Mouse (Mus musculus) CD4-positive, CD25-positive, alpha-beta regulatory T cell, adult 2 months (primary cell): ENCODE measurements around the gene Mea1.
A peak's percentile ranks its signal among the peaks of the same experiment; 100 is the strongest.

Experiments
- DNase-seq: peaks from one replicate; pipeline ENCODE4 v3.0.0-alpha.2; 2012; ENCODE audit warnings: low read depth, low spot score

The Mea1 gene

DNA sequence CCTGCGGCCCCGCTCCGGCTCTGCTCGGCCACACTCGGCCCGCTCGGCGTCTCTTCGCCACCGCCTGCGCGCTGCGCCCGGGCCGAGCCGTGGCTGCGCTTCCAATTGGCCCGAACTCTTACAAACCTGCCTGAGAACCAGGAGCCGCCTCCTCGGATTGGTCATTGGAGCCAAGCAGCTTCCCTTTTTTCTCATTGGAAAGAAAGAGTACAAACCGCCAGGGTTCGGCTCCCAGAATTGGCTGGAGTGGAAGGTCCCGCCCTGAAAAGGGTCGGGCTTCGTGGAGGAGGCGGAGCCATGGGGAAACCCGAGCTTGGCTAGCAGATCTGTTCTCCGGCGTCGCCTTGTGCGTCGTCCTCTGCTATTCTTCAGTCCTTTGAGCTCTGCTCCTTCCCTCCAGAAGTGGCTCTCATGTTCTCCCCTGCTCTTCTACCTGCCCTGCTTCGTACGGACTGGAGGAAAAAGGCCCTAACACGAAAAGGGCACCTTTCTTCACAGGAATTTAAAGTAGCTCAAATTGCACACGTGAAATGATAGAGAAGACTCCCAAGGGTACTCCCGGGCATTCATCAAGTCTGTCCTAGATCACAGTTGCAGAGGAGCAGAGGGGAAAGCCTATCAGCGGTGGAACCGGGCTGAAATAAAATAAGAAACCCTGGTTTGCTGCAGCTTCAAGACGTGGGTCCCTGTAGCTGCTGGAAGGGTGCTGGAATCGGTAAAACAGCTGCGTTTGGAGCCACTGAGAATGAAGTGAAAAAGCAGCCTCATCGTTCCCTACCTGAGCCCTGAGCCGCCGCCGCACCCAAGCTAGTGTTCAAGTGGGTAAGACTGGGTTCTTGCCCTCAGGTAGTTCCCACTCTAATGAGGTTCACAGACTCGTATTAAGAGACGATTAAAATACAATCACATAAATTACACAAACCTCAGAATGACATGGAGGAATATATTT, 26.6 kb downstream of the Mea1 start, which contains the start of gene Ppp2r5d:
Gene Ppp2r5d (minus strand): TSS at position 225 of the 949 bp plus-strand sequence.
- peak; percentile 97 for DNase-seq

GRCm38 (mm10) chr17:46706375-46707089, 27.9 kb downstream of the Mea1 start:
- no peak for DNase-seq

- DNase-seq = peak; percentile 93
Observed at GRCm38 (mm10) chr17:46710959-46711597, 32.5 kb downstream of the Mea1 start, which contains the start of gene Pex6. TSS of gene Pex6 (plus strand) at chr17:46711463.

DNA sequence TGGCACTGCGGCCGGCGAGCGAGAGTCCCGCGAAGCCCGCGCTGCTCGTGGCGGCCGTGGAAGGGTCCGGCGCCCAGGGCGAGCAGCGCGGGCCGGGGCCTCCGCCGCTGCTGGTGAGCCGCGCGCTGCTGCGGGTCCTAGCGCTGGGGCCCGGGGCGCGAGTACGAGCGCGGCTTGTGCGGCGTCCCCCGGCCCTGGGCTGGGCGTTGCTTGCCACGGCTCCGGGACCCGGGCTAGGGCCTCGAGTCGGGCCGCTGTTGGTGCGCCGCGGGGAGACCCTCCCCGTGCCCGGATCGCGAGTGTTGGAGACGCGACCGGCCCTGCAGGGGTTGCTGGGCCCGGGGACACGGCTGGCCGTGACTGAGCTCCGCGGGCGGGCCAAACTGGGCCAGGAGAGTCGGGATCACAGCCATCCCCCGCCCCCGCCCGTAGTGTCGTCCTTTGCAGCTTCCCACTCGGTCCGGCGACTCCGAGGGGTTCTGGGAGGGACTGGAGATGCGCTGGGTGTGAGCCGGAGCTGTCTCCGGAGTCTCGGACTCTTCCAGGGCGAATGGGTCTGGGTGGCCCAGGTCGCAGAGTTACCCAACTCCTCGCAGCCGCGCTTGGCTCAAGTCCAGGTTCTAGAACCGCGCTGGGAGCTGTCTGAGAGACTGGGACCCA, 33.1 kb downstream of the Mea1 start:
- peak; percentile 33 for DNase-seq

DNA sequence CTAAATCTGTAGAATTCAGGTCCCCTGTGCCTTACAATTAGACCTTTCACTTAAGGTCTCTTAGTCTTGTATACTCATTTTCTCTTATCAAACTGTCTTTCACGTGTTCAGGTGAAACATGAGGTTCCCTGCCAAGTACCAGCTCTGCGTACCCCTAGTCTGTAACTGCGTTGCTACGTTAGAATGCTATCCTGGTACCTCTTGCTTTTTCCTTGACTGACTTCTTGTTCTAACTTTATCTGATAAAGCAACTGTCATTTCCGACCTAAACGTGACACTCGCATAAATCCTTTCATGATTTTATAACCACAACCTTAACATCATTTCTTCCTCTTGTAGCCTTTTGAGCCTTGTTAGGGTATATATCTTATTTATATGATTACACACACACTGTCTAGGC, 33.8 kb downstream of the Mea1 start:
- DNase-seq = peak; percentile 44

- no peak for DNase-seq
Observed at GRCm38 (mm10) chr17:46713849-46714248, 35.3 kb downstream of the Mea1 start.

DNA sequence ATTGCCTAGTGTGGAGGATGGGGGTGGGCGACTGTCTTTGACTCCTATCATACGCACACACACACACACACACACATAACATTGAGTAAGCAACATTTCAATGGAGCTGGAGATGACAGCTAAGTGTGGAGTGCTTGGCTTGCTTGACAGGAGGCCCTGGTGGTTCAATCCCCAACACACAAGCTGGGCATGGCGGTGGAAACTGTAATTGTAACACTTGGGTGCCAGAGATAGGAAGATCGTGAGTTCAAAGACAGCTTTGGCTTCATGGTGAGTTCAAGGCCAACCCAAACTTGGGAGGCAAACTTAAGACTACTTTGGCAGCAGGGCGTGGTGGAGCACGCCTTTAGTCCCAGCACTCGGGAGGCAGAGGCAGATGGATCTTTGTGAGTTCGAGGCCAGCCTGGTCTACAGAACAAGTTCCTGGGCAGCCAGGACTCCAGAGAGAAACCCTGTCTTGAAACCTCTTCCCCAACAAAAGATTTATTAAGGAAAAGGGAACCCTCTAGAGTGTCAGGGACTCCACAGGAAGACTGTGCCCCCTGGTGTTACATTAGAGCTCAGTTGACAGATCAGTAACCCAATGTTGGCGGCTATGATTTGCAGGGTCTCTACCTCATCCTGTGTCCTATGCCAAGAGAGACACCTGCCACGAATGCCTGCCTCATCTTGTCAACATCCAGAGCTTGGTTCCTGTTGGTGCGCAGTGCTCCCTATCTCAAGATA, 36.3 kb downstream of the Mea1 start:
- DNase-seq = no peak

GRCm38 (mm10) chr17:46721077-46721476, 42.5 kb downstream of the Mea1 start:
- DNase-seq = no peak

- DNase-seq = no peak
Observed at GRCm38 (mm10) chr17:46724477-46725084, 46.0 kb downstream of the Mea1 start.

GRCm38 (mm10) chr17:46725273-46725672, 46.7 kb downstream of the Mea1 start:
- peak; percentile 75 for DNase-seq

DNA sequence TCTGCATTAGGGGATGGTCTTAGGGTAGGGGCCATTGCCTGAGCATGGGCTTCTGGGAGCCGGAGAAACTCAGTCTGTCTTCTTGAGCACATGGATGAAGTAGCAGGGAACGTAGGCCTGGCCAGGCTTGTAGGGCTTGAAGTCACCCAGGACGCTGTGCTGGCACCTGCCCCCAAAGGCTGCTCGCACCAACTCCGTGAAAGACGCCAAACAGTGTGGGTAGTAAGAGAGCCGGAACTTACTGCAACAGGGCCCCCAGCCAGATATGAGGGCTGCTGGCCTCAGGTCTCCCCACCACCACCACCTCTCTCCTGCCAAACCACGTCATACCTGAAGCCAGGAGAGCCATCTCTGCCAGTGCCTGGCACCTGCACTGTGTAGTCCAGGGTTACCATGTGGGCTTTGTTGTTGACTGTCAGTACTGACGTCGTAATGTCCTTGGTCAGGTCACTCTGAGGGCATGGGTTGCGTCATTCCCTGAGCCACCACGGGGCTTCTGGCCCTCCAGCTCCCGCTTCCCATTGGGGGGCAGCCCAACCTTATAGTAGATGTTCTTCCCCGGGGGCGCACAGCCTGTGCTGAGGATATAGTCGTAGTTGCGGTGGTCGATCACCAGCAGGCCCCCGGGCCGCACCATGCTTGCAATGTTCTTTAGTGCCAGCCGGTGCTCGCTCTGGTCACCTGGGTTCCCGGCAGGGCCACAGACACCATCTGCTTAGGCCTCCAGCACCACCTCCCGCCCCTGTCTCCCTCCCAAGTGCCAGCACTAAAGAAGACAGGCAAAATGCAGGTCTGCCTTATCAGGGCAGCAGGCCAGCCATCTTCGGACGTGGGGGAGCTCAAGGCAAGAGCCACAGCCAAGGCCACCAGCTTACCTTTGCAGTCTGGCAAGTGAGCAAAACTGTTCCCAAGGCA, 47.4 kb downstream of the Mea1 start:
- DNase-seq = no peak

GRCm38 (mm10) chr17:46727271-46727670, 48.7 kb downstream of the Mea1 start:
- DNase-seq = no peak

- no peak for DNase-seq
Observed at GRCm38 (mm10) chr17:46728021-46728420, 49.4 kb downstream of the Mea1 start.

GRCm38 (mm10) chr17:46728496-46728895, 49.9 kb downstream of the Mea1 start:
- no peak for DNase-seq

GRCm38 (mm10) chr17:46728904-46729318, 50.3 kb downstream of the Mea1 start, which contains the start of gene Gnmt:
TSS of gene Gnmt (minus strand) at chr17:46729168.
- no peak for DNase-seq
